9 mouse cellular contexts compared by ENCODE assay signal in the genomic region with DNA sequence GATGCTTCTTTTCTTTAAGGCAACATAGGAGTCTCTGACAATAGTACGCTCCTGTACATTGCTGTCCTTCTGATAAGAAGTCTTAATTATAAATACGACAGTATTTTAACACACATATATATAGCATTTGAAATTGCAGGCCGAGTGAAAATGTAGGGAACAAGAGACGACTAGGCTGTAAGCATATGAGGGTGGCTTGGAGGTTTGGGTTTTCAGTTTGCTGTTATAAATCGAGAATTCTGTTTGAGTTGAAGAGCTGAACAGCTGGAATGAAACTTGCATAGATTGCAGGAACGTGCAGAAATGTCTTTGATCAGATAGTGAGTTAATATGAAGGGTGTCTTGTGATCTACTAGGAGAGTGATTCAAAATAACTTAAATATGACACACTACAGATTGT. TPM values are rescaled to one million over a fixed set of nuclear protein-coding genes. Genes with fewer than 3 reads are reported as not detected.
DNase-seq lines count a peak whose midpoint lies in the region; ATAC-seq and TF ChIP-seq lines count a peak whose summit lies in the region.
"Had no signal": no experiment of that assay in that cellular context is flagged by ENCODE, and none has a peak within 500 bp of the region (broad histone marks: within the 10 kb centered on the region; RNA-seq: fewer than 3 reads in every experiment).

No protein-coding gene starts in this region.

- peaks cover 5% of the 10 kb centered on the region for H3K4me1 ChIP-seq in lung, adult 2 months (ENCODE audit: control insufficient read depth, insufficient read depth, low read length)
- H3K4me1 ChIP-seq in brown adipose tissue, adult 24 weeks (ENCODE audit: control insufficient read depth, insufficient read depth, insufficient read length, low read length) = peaks cover 2% of the 10 kb centered on the region; the same call in 1 of the 2 replicates
- 0 out of 2 replicates have a peak, but pooled peaks cover 5% of the 10 kb centered on the region for H3K4me1 ChIP-seq in hindbrain, embryonic 12.5 days

- H3K4me3 ChIP-seq in lung, adult 2 months (replicated peaks; ENCODE audit: extremely low read depth, low read depth, low read length) = peak overlapping the region; percentile 29
- H3K4me3 ChIP-seq in brown adipose tissue, adult 24 weeks (ENCODE audit: insufficient read depth, low read depth, low read length) = 0 out of 2 replicates have a peak overlapping the region, but pooled peaks have one; percentile 11
- no peak overlapping the region for H3K4me3 ChIP-seq in hindbrain, embryonic 12.5 days
- peak overlapping the region; percentile 55 for H3K4me3 ChIP-seq in myocyte

- TF ChIP-seq POLR2A in lung, adult 2 months (IDR thresholded peaks at IDR 0.05; ENCODE audit: borderline replicate concordance, extremely low read depth, low read depth, low read length) = no peak
- TF ChIP-seq POLR2A in myocyte (IDR thresholded peaks at IDR 0.05; ENCODE audit: insufficient read length, low read depth) = no peak

- no peaks in the 10 kb centered on the region for H3K36me3 ChIP-seq in hindbrain, embryonic 12.5 days
- H3K36me3 ChIP-seq in myocyte (ENCODE audit: control insufficient read depth, insufficient read depth) = no peaks in the 10 kb centered on the region

- no peaks in the 10 kb centered on the region for H3K27me3 ChIP-seq in hindbrain, embryonic 12.5 days
- no peaks in the 10 kb centered on the region for H3K27me3 ChIP-seq in myocyte (ENCODE audit: control insufficient read depth, insufficient read depth, insufficient read length)

- TF ChIP-seq CTCF in lung, adult 2 months (IDR thresholded peaks at IDR 0.05; ENCODE audit: insufficient read depth, low read length) = no peak

- H3K9ac ChIP-seq in hindbrain, embryonic 12.5 days = no peak overlapping the region

- H3K79me2 ChIP-seq in myocyte (ENCODE audit: control insufficient read depth, insufficient read depth) = peaks cover 31% of the 10 kb centered on the region

- H3K27ac ChIP-seq in brown adipose tissue, adult 24 weeks (replicated peaks; ENCODE audit: low read depth, low read length) = no peak overlapping the region
- H3K27ac ChIP-seq in hindbrain, embryonic 12.5 days = no peak overlapping the region

- no peak for DNase-seq in lung, adult 2 months
- DNase-seq in lung, postnatal 36 days = no peak
- DNase-seq in retina, embryonic 14.5 days (ENCODE audit: low spot score) = no peak
- DNase-seq in urinary bladder, adult 2 months (ENCODE audit: low spot score) = no peak
- DNase-seq in layer of hippocampus, adult 18-20 months (ENCODE audit: low spot score in 2 of 2) = no peak

- WGBS in lung, adult 2 months = 48% methylated on average over 6 of the region's 6 CpGs
- 51% methylated on average over 6 of the region's 6 CpGs for WGBS in hindbrain, embryonic 12.5 days

- no peak for ATAC-seq in hindbrain, embryonic 12.5 days (ENCODE audit: low FRiP score)
- ATAC-seq: inflammation-experienced regulatory T-cells, adult 6 months had no signal

- peak overlapping the region; percentile 81 for H3K4me2 ChIP-seq in hindbrain, embryonic 12.5 days (replicated peaks)
- H3K4me2 ChIP-seq in myocyte (ENCODE audit: low read depth) = peak overlapping the region; percentile 94

- H3ac ChIP-seq in myocyte (ENCODE audit: control insufficient read depth, insufficient read length) = no peak overlapping the region

- H3K9me3 ChIP-seq in hindbrain, embryonic 12.5 days (replicated peaks) = no peaks in the 10 kb centered on the region

TF ChIP-seq in myocyte, 11 proteins besides CTCF, POLR2A, EP300 and RAD21:
- no peak for TF ChIP-seq E2F4 (IDR thresholded peaks at IDR 0.05; ENCODE audit: insufficient read depth)
- TF ChIP-seq POLR2AphosphoS2 (IDR thresholded peaks at IDR 0.05; ENCODE audit: insufficient read length, low read depth) = no peak
- TF ChIP-seq SRF (IDR thresholded peaks at IDR 0.05; ENCODE audit: control insufficient read depth, insufficient read length, low read depth) = no peak
- no peak for TF ChIP-seq TCF3 (IDR thresholded peaks at IDR 0.05; ENCODE audit: insufficient read length, low read depth)
- TF ChIP-seq MYOD1 (IDR thresholded peaks at IDR 0.05; ENCODE audit: control insufficient read depth in 1 of 3, insufficient read length in 2 of 3, low read depth in 2 of 3) = no peak

RNA-seq across cellular contexts. Expression of a gene that starts 2.4 kb away (rescaled TPM):
- polyA plus RNA-seq in lung, adult 2 months (2012; rRNA removed) = 9.4 and 12.4 TPM in 2 replicates
- polyA plus RNA-seq in brown adipose tissue, adult 24 weeks (2012; ENCODE audit: insufficient read depth, insufficient read length, missing spikeins) = 34.5 and 36.4 TPM in 2 replicates
- polyA plus RNA-seq in hindbrain, embryonic 12.5 days (2016; fragmentation: Nextera tagmentation; extraction: Ambion mirVana) = 45.5 and 49.0 TPM in 2 replicates
- 11.8 TPM for polyA plus RNA-seq in myocyte (2012; fragmentation: generic; extraction: Trizol)
- polyA plus RNA-seq in urinary bladder, adult 2 months (2012; rRNA removed) = 7.6 and 16.2 TPM in 2 replicates
- total RNA-seq in layer of hippocampus, adult 18-20 months (2021) = 10 to 100 TPM; 72.0 to 74.4 TPM
